Mouse (Mus musculus) heart, adult 2 months (tissue): ENCODE measurements around the gene Foxp1.

Experiments
- CTCF ChIP-seq: fragments of 200-600 bp; IDR thresholded peaks from 2 replicates; pipeline ENCODE4 v1.8.1; 2022; ENCODE audit warnings: antibody characterized with exemption, mild to moderate bottlenecking, moderate library complexity
- EP300 ChIP-seq: fragments of 200-500 bp; IDR thresholded peaks from 2 replicates; pipeline ENCODE4 v1.6.1; 2011; ENCODE audit warnings: low read depth, low read length, control low read depth; ENCODE audit not compliant: insufficient read depth
- POLR2A ChIP-seq: fragments of 200-500 bp; IDR thresholded peaks from 2 replicates; pipeline ENCODE4 v1.6.1; 2011; ENCODE audit warnings: mild to moderate bottlenecking, low read depth, low read length, control low read depth; ENCODE audit not compliant: insufficient read depth

- TF ChIP-seq POLR2A (no peak), CTCF (no peak), EP300 (no peak)
These were observed 90.6 kb downstream of the Foxp1 start for GRCm38 (mm10) chr6:99431941-99432340.
